Mouse (Mus musculus) small intestine, adult 2 months (tissue): ENCODE data around the gene Ak1.

Source experiments
- CTCF ChIP-seq: fragments of 200-500 bp; IDR thresholded peaks from 2 replicates; pipeline ENCODE4 v1.5.1; 2012; ENCODE audit warnings: low read depth, mild to moderate bottlenecking, control low read depth, inconsistent platforms, low read length, moderate library complexity, mixed read lengths; ENCODE audit not compliant: insufficient replicate concordance, insufficient read length; ENCODE audit errors: extremely low read depth
- POLR2A ChIP-seq: fragments of 200-500 bp; IDR thresholded peaks from 2 replicates; pipeline ENCODE4 v1.6.1; 2012; ENCODE audit warnings: low read depth, mild to moderate bottlenecking, control low read depth, inconsistent platforms, low read length, moderate library complexity

DNA sequence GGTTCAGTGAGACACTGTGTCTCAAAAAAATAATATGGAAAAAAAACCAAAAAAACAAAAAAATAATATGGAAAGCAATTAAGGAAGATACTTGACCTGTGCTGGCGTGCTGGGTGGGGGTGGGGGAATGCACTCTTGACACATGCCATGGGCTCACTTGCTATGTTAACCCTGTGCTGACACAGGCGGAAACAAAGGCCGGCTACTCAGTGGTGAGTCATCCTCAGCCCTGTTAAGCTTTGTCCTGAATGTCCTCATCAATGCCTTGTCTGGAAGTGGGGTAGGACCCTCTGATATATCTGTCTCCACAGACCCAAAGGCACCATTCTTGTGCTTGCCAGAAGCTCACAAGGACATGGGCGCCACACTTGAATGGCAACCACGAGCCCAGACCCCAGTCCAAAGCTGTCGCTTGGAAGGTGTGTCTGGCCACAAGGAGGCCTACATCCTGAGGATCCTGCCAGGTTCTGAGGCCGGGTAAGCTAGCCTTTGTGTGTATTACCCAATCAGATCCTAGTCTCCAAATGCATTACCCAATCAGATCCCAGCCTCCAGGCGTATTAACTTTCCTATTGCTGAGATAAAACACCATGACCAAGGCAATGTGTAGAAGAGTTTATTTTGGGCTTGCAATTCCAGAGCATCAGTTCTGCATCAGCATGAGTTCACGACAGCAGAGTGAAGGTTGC lies 50.5 kb downstream of the Ak1 start:
- TF ChIP-seq POLR2A (no peak), CTCF (no peak)
